Mouse (Mus musculus): ENCODE measurements around the gene Plxdc2.

GRCm38 (mm10) chr2:16731033-16731432 lies 374.9 kb downstream of the Plxdc2 start:
- TF ChIP-seq CTCF (IDR thresholded peaks at IDR 0.05; ENCODE audit: control insufficient read depth, insufficient read depth, low read length), result no peak
- no peak for TF ChIP-seq POLR2A (IDR thresholded peaks at IDR 0.05; ENCODE audit: borderline replicate concordance, control insufficient read depth, low read depth, low read length)
